Mouse (Mus musculus): ENCODE measurements around the gene Selenok.

Selenok gene

GRCm38 (mm10) chr14:29996000-29996751, 28.1 kb downstream of the Selenok start:
- DNase-seq (ENCODE audit: inconsistent ontology term), result no peak

- no peak for DNase-seq (ENCODE audit: inconsistent ontology term)
Measured at GRCm38 (mm10) chr14:29997345-29997744, 29.2 kb downstream of the Selenok start.

GRCm38 (mm10) chr14:29998747-29999474, 30.8 kb downstream of the Selenok start:
- no peak for DNase-seq (ENCODE audit: inconsistent ontology term)

- no peak for DNase-seq (ENCODE audit: inconsistent ontology term)
Measured at GRCm38 (mm10) chr14:29999475-29999811, 31.3 kb downstream of the Selenok start.

- peak; percentile 87 for DNase-seq (ENCODE audit: inconsistent ontology term)
Measured at GRCm38 (mm10) chr14:30008733-30009575, 40.8 kb downstream of the Selenok start, which contains the start of the genes Il17rb and Chdh. Gene Il17rb (minus strand): TSS chr14:30008896. Gene Chdh (plus strand): TSS chr14:30009023.

GRCm38 (mm10) chr14:30009864-30010560, 41.9 kb downstream of the Selenok start:
- DNase-seq (ENCODE audit: inconsistent ontology term), result peak; percentile 84

- DNase-seq (ENCODE audit: inconsistent ontology term), result peak; percentile 93
Measured at GRCm38 (mm10) chr14:30011886-30012560, 43.9 kb downstream of the Selenok start.

GRCm38 (mm10) chr14:30014487-30014886, 46.4 kb downstream of the Selenok start:
- DNase-seq (ENCODE audit: inconsistent ontology term), result peak; percentile 19

- no peak for DNase-seq (ENCODE audit: inconsistent ontology term)
Measured at GRCm38 (mm10) chr14:30015008-30015407, 46.9 kb downstream of the Selenok start.

GRCm38 (mm10) chr14:30016666-30017065, 48.6 kb downstream of the Selenok start:
- DNase-seq (ENCODE audit: inconsistent ontology term), result peak; percentile 52

- no peak for DNase-seq (ENCODE audit: inconsistent ontology term)
Measured at GRCm38 (mm10) chr14:30017794-30018462, 49.8 kb downstream of the Selenok start.

GRCm38 (mm10) chr14:30018463-30018801, 50.3 kb downstream of the Selenok start:
- DNase-seq (ENCODE audit: inconsistent ontology term), result no peak

GRCm38 (mm10) chr14:30018846-30019245, 50.7 kb downstream of the Selenok start:
- DNase-seq (ENCODE audit: inconsistent ontology term), result no peak

GRCm38 (mm10) chr14:30019375-30019774, 51.3 kb downstream of the Selenok start:
- DNase-seq (ENCODE audit: inconsistent ontology term), result peak; percentile 46

- no peak for DNase-seq (ENCODE audit: inconsistent ontology term)
Measured at GRCm38 (mm10) chr14:30019792-30020575, 51.9 kb downstream of the Selenok start.

GRCm38 (mm10) chr14:30022471-30022870, 54.4 kb downstream of the Selenok start:
- DNase-seq (ENCODE audit: inconsistent ontology term), result no peak

- DNase-seq (ENCODE audit: inconsistent ontology term), result no peak
Measured at GRCm38 (mm10) chr14:30024387-30024786, 56.3 kb downstream of the Selenok start.
